Mouse (Mus musculus): ENCODE data around the gene Ikbke. TPM values are rescaled to one million over a fixed set of nuclear protein-coding genes. Genes with fewer than 3 reads are reported as not detected.
A peak's percentile ranks its signal among the peaks of the same experiment; 100 is the strongest.
"Not testable (repeated sequence)": the region's sequence is repeated elsewhere in the genome, so short reads cannot be mapped to it uniquely, and the experiment has no call there.

Gene Ikbke
- polyA plus RNA-seq, 1 experiment from 2014 or later, result 4.0 TPM

DNA sequence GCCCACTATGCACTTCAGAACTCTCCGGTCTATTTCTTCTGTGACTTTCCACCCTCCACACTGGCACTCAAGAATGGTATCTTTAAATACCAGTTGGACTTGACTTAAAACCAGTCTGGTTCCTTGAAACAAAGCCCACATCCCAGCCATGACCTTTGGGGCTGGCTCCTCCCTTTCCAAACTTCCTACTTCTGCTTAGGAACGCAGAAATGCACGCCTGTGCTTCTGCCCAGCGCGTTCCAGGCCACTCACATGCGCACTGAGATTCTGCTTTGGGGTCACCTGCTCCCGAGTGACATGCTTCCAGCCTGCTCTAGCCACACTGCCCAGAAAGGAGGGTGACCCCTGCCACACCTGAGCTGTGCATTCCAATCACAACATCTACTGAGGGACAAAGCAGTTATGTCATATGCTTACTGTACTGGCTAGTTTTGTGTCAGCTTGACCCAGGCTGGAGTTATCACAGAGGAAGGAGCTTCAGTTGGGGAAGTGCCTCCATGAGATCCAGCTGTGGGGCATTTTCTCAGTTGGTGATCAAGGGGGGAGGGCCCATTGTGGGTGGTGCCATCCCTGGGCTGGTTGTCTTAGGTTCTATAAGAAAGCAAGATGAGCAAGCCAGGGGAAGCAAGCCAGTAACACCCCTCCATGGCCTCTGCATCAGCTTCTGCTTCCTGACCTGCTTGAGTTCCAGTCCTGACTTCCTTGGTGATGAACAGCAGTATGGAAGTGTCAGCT is 26.7 kb downstream of the Ikbke start:
- not testable (repeated sequence) for H3K9me3 ChIP-seq; H3K27me3 ChIP-seq; ATAC-seq (ENCODE audit: borderline replicate concordance, extremely low read depth, low FRiP score, low TSS enrichment); H3K9ac ChIP-seq; H3K36me3 ChIP-seq; H3K4me3 ChIP-seq; H3K4me2 ChIP-seq
- peaks cover 17% of the 10 kb centered on the region for H3K4me1 ChIP-seq
- peak overlapping the region; percentile 39; the same call in 1 of the 2 replicates for H3K27ac ChIP-seq
- 64% methylated on average over 7 of the region's 7 CpGs for WGBS

DNA sequence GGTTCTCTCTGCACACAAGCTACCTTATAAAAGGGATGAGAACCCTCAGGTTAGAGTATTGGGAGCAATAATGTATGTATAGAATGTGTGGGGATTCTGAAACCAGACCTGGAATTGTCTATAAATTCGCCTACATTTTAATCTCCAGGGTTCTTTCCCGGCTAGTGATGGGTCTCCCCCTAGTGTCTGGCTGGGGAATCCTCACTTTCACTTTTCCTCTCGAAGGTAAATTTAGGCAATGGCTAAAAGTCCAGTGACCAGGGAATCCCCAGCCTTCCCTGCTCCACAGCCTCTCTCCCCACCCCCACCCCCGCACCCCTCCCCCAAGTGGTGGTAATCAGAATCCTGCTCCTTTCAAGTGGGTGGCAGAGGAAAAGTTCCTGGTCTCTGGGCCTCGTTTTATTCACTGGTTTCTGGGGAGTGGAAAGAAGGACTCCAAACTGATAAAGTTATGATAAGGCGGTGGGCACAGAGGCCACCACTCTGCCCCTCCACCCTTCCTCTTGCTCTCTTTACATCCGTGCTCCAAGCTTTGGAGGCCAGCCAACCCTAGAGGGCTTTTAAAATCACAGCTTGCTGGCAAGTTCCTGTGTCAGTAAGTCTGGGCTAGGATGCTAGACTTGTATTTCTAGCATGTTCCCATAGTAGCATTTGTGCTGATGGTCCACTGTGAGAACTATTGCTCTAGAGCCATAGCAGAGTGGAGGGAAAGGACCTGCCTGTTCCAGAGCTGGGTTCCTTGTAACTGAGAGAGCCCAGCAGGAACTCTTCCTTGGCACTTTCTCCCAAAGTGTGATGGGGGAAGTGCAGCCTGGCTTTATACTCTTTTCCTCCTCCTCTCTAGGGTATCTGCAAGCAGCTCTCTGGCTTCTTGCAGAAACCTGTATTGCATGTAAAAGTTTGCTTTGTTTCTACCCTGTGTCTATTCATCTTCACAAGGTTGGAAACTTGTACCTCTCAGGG is 32.7 kb downstream of the Ikbke start:
- Histone ChIP-seq H3K36me3 (no peaks in the 10 kb centered on the region), H3K4me1 (peaks cover 47% of the 10 kb centered on the region), H3K4me3 (peak overlapping the region; percentile 22), H3K9me3 (no peaks in the 10 kb centered on the region), H3K9ac (peak overlapping the region; percentile 20; the same call in 1 of the 2 replicates), H3K4me2 (peak overlapping the region; percentile 94), H3K27me3 (peaks cover 37% of the 10 kb centered on the region), H3K27ac (peak overlapping the region; percentile 54)
- 4% methylated on average over 7 of the region's 7 CpGs for WGBS
- peak; percentile 56; the same call in 1 of the 2 replicates for ATAC-seq (ENCODE audit: borderline replicate concordance, extremely low read depth, low FRiP score, low TSS enrichment)

DNA sequence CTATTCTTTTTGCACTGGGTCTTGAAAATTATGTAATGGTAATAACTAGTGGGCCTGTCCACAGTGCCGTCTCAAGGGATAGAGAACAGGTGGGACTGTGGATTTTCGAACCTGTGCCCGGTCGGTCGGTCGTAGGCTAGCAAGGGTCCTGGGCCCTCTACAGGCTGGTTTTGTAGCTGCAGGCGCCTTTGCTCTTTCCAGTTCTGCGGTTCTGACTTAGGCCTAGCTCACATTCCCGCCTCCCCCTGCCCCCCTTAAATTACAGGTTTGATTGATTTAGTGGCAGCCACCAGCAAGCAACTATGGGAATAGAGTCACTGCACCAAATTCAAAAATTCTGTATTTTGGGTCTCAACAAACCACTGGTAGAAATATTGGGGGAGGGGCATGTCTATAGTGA is 33.5 kb downstream of the Ikbke start:
- Histone ChIP-seq H3K27me3 (peaks cover 39% of the 10 kb centered on the region), H3K27ac (0 out of 2 replicates have a peak overlapping the region, but pooled peaks have one; percentile 54), H3K36me3 (no peaks in the 10 kb centered on the region), H3K9me3 (no peaks in the 10 kb centered on the region), H3K4me3 (peak overlapping the region; percentile 60), H3K9ac (peak overlapping the region; percentile 54; the same call in 1 of the 2 replicates), H3K4me1 (peaks cover 48% of the 10 kb centered on the region), H3K4me2 (peak overlapping the region; percentile 94)
- WGBS, result 9% methylated on average over 9 of the region's 9 CpGs
- peak; percentile 37 for ATAC-seq (ENCODE audit: borderline replicate concordance, extremely low read depth, low FRiP score, low TSS enrichment)

DNA sequence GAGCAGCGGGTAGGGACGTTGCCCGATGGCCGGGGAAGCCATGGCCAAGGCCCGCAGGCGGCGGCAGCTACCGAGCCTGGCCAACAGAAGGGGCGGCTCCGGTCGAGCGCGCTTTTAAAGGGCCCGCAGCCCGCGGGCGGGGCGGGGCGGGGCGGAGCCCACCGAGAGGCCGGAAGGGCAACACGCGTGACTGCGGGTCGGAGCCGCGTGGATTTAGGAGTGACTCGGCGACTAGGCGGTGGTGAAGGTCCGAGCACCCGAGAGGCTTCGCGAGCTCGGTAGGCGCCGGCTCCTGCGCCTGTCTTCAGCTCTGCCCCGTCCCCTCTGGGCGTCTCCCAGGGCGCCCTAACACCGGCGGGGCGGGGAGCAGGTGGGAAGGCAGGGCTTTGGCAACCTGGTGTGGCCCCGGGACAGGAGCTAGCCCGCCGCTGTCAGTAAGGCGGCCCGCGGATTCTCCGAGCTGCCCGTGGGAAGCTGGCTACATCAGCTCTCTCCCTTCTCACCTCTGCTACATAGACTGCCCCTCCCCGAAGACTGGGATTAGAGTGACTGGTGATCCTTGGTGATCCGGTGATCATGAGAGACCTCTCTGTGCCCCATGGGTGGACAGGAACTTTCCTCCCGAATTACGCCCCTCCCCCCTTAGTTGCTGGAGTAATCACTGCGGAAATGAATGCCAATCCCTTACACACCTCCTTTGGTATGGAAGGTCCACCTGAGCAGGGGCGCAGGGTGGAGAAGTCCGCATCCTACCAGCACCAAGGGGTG is 34.1 kb downstream of the Ikbke start, which contains the start of gene Rassf5:
TSS of gene Rassf5 (minus strand) at position 170 of the 768 bp plus-strand sequence.
- H3K9ac ChIP-seq, result peak within 1 kb of the TSS; percentile 54
- H3K27ac ChIP-seq, result 0 out of 2 replicates have a peak within 1 kb of the TSS, but pooled peaks have one; percentile 54
- H3K4me2 ChIP-seq, result peak within 1 kb of the TSS; percentile 94
- peaks cover 51% of the 10 kb centered on the region for H3K4me1 ChIP-seq
- no peaks in the 10 kb centered on the region for H3K36me3 ChIP-seq
- under 1% methylated on average over 60 of the region's 60 CpGs for WGBS
- H3K9me3 ChIP-seq, result no peaks in the 10 kb centered on the region
- H3K27me3 ChIP-seq, result peaks cover 39% of the 10 kb centered on the region
- peak; percentile 47 for ATAC-seq (ENCODE audit: borderline replicate concordance, extremely low read depth, low FRiP score, low TSS enrichment)
- H3K4me3 ChIP-seq, result peak within 1 kb of the TSS; percentile 60

DNA sequence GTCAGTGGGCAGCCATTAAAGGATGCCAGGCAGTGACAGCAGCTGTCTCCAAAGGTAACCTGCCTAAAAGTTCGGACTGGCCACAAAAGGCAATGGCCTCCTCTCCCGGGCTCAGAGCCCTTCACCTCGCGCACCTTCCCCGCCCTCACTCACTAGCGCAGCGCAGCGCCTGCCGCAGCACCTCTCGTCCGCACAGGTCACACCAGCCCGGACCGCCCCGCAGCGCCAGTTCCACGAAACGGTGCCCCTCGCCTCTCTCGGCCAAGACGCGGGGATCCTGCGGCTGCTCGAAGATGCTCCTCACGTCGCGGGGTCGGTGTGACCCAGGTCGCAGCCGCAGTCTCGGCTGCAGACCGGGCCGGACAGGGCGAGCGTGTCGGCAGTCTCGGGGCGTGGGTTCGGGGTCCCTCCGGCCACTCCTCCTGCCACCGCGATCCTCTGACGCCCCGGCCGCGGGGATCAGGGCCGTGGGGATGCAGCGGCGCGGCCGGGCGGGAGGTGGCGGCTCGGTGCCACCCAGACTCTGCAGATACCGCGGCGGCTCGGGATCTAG is 34.8 kb downstream of the Ikbke start:
- no peak overlapping the region for H3K27ac ChIP-seq
- H3K4me3 ChIP-seq, result peak overlapping the region; percentile 60
- H3K4me1 ChIP-seq, result peaks cover 58% of the 10 kb centered on the region
- H3K27me3 ChIP-seq, result peaks cover 39% of the 10 kb centered on the region
- H3K9me3 ChIP-seq, result no peaks in the 10 kb centered on the region
- WGBS, result under 1% methylated on average over 57 of the region's 57 CpGs
- H3K36me3 ChIP-seq, result no peaks in the 10 kb centered on the region
- no peak; the same call in 1 of the 2 replicates for ATAC-seq (ENCODE audit: borderline replicate concordance, extremely low read depth, low FRiP score, low TSS enrichment)
- peak overlapping the region; percentile 54 for H3K9ac ChIP-seq
- H3K4me2 ChIP-seq, result peak overlapping the region; percentile 94

DNA sequence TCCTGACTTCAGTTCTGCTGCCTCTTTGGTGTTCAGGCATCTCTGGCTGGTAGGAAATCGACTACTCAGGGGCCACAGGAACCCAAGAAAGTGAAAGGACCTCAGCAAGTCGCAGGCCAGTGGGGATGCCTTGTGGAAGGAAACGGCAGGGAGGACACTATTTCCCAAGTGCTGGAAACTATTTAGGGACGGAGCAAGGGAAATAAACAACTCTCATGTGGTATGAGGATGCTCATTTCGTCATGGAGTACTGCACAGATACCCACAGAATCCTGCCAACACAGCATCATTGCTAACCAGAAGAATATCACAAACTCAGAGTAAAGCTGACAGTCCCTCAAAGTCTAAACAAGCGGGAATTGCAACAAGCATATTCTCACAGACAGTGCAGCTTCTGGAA is 36.5 kb downstream of the Ikbke start:
- Histone ChIP-seq H3K4me2 (peak overlapping the region; percentile 94; the same call in 1 of the 2 replicates), H3K9ac (no peak overlapping the region), H3K9me3 (no peaks in the 10 kb centered on the region), H3K4me3 (no peak overlapping the region), H3K4me1 (peaks cover 72% of the 10 kb centered on the region), H3K27me3 (peaks cover 39% of the 10 kb centered on the region), H3K36me3 (no peaks in the 10 kb centered on the region), H3K27ac (no peak overlapping the region)
- 28% methylated on average over 6 of the region's 6 CpGs for WGBS
- ATAC-seq (ENCODE audit: borderline replicate concordance, extremely low read depth, low FRiP score, low TSS enrichment), result no peak

DNA sequence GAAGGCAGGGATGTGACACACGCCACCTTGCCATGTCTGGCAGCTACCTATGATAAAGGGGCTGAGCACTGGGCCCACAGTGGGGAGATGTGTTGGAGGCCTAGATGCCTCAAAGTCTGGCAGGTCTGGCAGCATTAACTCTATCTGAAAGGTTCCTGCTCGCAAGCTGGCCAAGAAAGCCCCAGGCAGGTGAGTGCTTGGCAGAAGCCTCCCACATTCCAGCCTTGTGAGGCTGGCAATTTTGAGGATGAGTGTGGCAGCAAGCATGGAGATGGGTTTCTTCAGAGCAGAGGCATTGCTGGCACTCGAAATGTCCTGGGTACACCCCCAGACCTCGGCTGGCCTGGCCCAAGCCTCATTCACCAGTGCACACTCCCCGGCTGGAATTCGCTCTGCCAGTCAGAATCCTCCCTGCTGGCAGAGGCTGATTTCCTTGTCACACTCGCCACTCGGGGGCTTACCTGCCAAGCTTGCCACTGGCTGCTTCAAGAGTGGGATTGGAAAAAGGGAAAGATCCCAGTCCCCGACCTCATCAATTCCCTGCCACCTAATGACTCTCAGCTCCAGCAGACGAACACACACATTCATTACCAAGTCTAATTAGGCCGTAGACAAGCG is 39.7 kb downstream of the Ikbke start:
- no peak for ATAC-seq (ENCODE audit: borderline replicate concordance, extremely low read depth, low FRiP score, low TSS enrichment)
- peaks cover 43% of the 10 kb centered on the region for H3K4me1 ChIP-seq
- H3K4me2 ChIP-seq, result no peak overlapping the region
- H3K36me3 ChIP-seq, result no peaks in the 10 kb centered on the region
- peak overlapping the region; percentile 63 for H3K27ac ChIP-seq
- H3K27me3 ChIP-seq, result peaks cover 29% of the 10 kb centered on the region
- no peaks in the 10 kb centered on the region for H3K9me3 ChIP-seq
- H3K4me3 ChIP-seq, result no peak overlapping the region
- no peak overlapping the region for H3K9ac ChIP-seq
- 67% methylated on average over 12 of the region's 12 CpGs for WGBS

DNA sequence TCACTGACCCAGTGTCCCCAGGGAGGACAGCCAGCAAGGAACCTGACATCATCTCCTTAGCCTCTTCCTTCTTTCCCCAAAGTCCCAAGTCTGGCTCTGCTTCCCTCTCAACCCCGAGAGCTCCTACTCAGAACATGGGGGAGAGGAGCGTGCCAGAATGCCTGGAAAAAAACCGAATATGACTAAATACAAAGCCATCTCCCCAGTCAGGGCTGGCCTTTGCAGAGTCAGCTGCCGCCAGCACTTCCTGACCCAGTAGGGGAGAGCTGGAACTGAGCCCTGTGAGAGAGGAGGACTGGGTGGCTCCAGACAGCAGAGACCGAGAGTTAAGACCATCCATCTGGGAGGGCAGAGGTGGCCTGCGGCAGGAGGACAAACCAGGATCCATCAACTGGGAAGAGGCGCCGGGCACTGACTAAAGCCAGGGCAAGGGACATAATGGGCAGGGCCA is 40.5 kb downstream of the Ikbke start:
- H3K4me3 ChIP-seq, result no peak overlapping the region
- peaks cover 39% of the 10 kb centered on the region for H3K4me1 ChIP-seq
- no peaks in the 10 kb centered on the region for H3K9me3 ChIP-seq
- peak; percentile 80 for ATAC-seq (ENCODE audit: borderline replicate concordance, extremely low read depth, low FRiP score, low TSS enrichment)
- H3K27me3 ChIP-seq, result peaks cover 22% of the 10 kb centered on the region
- H3K9ac ChIP-seq, result no peak overlapping the region
- WGBS, result 36% methylated on average over 8 of the region's 8 CpGs
- H3K36me3 ChIP-seq, result no peaks in the 10 kb centered on the region
- peak overlapping the region; percentile 63 for H3K27ac ChIP-seq
- H3K4me2 ChIP-seq, result no peak overlapping the region

DNA sequence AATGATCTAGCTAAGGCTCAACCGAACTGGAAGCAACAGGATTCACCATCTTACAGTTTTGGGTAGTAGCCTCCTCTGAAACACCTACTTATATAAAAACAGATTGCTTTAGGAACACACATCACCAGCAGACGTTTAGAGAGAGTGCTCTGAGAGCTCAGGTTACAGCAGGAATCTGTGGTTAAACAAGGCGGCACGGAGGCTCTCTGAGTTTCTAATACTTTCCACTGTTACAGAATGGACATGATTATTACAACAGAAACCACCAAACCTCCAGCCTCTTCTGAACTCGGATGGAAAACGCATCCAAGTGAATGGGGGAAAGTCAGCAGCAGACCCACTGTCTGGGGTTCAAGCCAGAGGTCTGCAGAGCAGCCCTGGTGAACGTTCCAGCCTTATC is 43.3 kb downstream of the Ikbke start:
- 45% methylated on average over 7 of the region's 7 CpGs for WGBS
- H3K9ac ChIP-seq, result no peak overlapping the region
- no peak overlapping the region for H3K4me3 ChIP-seq
- no peaks in the 10 kb centered on the region for H3K9me3 ChIP-seq
- peaks cover 27% of the 10 kb centered on the region for H3K4me1 ChIP-seq
- no peak for ATAC-seq (ENCODE audit: borderline replicate concordance, extremely low read depth, low FRiP score, low TSS enrichment)
- no peaks in the 10 kb centered on the region for H3K36me3 ChIP-seq
- H3K27ac ChIP-seq, result no peak overlapping the region
- no peak overlapping the region for H3K4me2 ChIP-seq
- no peaks in the 10 kb centered on the region for H3K27me3 ChIP-seq

DNA sequence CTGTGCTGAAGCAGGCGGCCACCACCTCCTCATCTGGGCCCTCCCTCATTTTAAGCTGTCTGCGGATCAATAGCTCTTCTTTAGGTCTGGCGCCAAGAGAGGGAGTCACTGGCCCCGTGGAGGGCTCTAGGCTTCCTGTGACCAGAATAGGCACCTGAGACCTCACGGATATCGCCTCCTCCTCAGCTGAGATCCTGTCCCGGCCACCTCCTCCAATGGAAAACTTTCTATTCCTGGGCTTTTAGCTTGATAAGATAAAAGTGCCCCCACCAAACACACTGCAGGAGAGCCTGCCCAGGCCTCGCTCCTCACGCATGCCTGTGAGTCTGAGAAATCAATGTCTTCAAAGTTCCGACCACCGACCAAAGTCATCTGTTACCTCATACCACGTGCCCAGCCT is 45.9 kb downstream of the Ikbke start:
- H3K27ac ChIP-seq, result no peak overlapping the region
- no peaks in the 10 kb centered on the region for H3K27me3 ChIP-seq
- H3K36me3 ChIP-seq, result no peaks in the 10 kb centered on the region
- no peak overlapping the region for H3K9ac ChIP-seq
- ATAC-seq (ENCODE audit: borderline replicate concordance, extremely low read depth, low FRiP score, low TSS enrichment), result no peak
- H3K9me3 ChIP-seq, result no peaks in the 10 kb centered on the region
- 46% methylated on average over 12 of the region's 12 CpGs for WGBS
- no peak overlapping the region for H3K4me2 ChIP-seq
- peaks cover 5% of the 10 kb centered on the region for H3K4me1 ChIP-seq
- no peak overlapping the region for H3K4me3 ChIP-seq

Measured in lung, embryonic 15.5 days (tissue).